Mouse (Mus musculus) central nervous system, embryonic 11.5 days (tissue): ENCODE measurements around the gene Gm10134. TPM values are rescaled to one million over a fixed set of nuclear protein-coding genes. Genes with fewer than 3 reads are reported as not detected.

Experiments used
- polyA plus RNA-seq: library from polyadenylated mRNA; depleted of rRNA; stranded (reverse); fragments of >200 nt; gene quantifications from 2 replicates; pipeline ENCODE4 v1.2.3, GENCODE M21; 2012; rRNA removed

Gene Gm10134
- 0.42 and 0.97 TPM in 2 replicates for polyA plus RNA-seq

DNA sequence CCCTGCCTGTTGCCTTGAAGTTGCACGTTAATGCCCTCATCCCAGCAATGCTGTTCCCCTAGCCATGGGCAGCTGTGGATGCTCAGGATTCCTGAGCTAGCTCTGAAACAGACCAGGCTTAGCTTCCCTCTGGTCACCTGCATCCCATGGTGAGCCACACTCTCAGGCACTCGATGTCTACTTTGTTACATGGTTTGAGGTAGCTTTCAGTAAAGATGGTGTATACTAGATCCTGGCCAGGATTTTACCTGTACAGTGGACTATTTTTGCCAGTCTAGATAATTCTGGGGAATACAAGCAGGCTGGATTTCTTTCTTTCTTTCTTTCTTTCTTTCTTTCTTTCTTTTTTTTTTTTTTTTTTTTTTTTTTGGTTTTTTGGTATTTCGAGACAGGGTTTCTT is at the start of gene Gm10134:
TSS of gene Gm10134 (plus strand) at position 301 of the 400 bp plus-strand sequence.

GRCm38 (mm10) chr2:28465836-28466518 is 39.9 kb upstream of the Gm10134 start, which contains the start of gene 1700007K13Rik:
Gene 1700007K13Rik (minus strand): TSS chr2:28466332.

GRCm38 (mm10) chr2:28467860-28468485 is 37.9 kb upstream of the Gm10134 start, which contains the start of gene Mrps2:
Gene Mrps2 (plus strand): TSS chr2:28468066.

DNA sequence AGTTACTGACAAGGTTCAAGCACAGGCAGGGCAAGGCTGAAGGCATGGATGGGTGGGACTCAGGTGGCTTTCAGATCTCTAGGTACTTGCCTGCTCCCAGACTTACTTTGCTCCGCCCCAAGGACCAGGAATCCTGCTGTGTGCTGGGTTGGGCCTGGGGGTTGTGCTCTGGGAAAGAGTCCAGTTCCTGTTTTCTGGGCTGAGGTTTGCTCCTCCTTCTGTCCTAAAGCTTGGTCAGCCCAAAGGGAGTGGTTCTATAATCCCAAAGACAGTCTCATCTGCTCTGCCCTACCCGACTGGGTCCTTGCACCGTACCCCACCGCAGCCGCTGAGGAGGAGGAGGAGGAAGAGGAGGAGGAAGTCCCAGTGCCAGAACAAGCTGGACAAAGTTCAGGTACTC is 9.2 kb upstream of the Gm10134 start, which contains the start of gene Gbgt1:
TSS of gene Gbgt1 (plus strand) at position 221 of the 400 bp plus-strand sequence.

GRCm38 (mm10) chr2:28512798-28513401 is 7.0 kb downstream of the Gm10134 start, which contains the start of gene Ralgds:
Gene Ralgds (plus strand): TSS chr2:28513125.

Other genes with a start within 250 kb of the Gm10134 start
- 9.9 and 11.1 TPM in 2 replicates for gene Ppp1r26, start 59.3 kb upstream of the Gm10134 start, polyA plus RNA-seq
- gene 1700007K13Rik, start 39.8 kb upstream of the Gm10134 start, polyA plus RNA-seq: 0.40 and 0.55 TPM in 2 replicates
- 27.8 and 52.9 TPM in 2 replicates for gene Mrps2, start 38.0 kb upstream of the Gm10134 start, polyA plus RNA-seq
- gene Gbgt1, start 9.2 kb upstream of the Gm10134 start, polyA plus RNA-seq: 0.41 and 0.81 TPM in 2 replicates
- gene Ralgds, start 7.0 kb downstream of the Gm10134 start, polyA plus RNA-seq: 76.5 and 84.6 TPM in 2 replicates
- 0.02 and 0.06 TPM in 2 replicates for gene Cel, start 57.3 kb downstream of the Gm10134 start, polyA plus RNA-seq
- gene Gtf3c5, start 77.7 kb downstream of the Gm10134 start, polyA plus RNA-seq: 52.6 and 56.7 TPM in 2 replicates
- 5.2 and 5.5 TPM in 2 replicates for gene Gfi1b, start 115.9 kb downstream of the Gm10134 start, polyA plus RNA-seq
- gene Tsc1, start 135.1 kb downstream of the Gm10134 start, polyA plus RNA-seq: 21.7 and 25.1 TPM in 2 replicates
- 1.1 and 1.5 TPM in 2 replicates for gene Spaca9, start 193.6 kb downstream of the Gm10134 start, polyA plus RNA-seq
- gene Ak8, start 194.1 kb downstream of the Gm10134 start, polyA plus RNA-seq: 0.29 and 0.39 TPM in 2 replicates